Mouse (Mus musculus): ENCODE data around the gene Cubn.

DNA sequence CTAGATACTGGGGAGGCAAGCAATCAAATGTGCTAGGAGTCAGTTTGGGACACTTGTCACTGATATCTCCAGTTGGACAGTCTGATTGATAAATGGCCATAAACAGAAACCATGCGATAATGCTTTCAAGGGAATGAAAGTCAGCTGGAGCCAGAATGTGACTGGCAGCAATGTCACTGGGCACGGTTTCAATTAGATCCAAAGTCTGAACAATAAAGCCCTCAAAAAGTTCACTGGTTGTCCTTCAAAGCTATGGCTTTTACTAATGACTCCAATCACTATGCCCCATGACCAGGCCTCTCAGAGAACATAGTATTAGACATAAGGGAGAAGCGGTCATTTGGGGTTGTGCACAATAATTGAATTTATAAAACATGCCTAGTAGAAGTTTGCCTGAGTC, 7.0 kb downstream of the Cubn start:
- no peak for TF ChIP-seq CTCF (conservative IDR thresholded peaks at IDR 0.05; ENCODE audit: low read length)
- no peak for TF ChIP-seq NANOG (IDR thresholded peaks at IDR 0.05; ENCODE audit: borderline replicate concordance, low read length)
- no peak for TF ChIP-seq POU5F1 (IDR thresholded peaks at IDR 0.05; ENCODE audit: borderline replicate concordance, low read length)
